24 mouse cellular contexts compared by ENCODE assay signal in genomic region chr17:35550871-35551270, GRCm38 (mm10). TPM values are rescaled to one million over a fixed set of nuclear protein-coding genes. Genes with fewer than 3 reads are reported as not detected.
DNase-seq lines count a peak whose midpoint lies in the region; ATAC-seq and TF ChIP-seq lines count a peak whose summit lies in the region.
"Had no signal": no experiment of that assay in that cellular context is flagged by ENCODE, and none has a peak within 500 bp of the region (broad histone marks: within the 10 kb centered on the region; RNA-seq: fewer than 3 reads in every experiment).

No protein-coding gene starts in this region.

- peak overlapping the region; percentile 28 for H3K27ac ChIP-seq in gastrocnemius, adult 2 months
- peak overlapping the region; percentile 96 for H3K27ac ChIP-seq in heart, postnatal 0 days (ENCODE audit: low read depth)
- H3K27ac ChIP-seq in intestine, embryonic 15.5 days: 0 out of 2 replicates have a peak overlapping the region, but pooled peaks have one; percentile 27
- H3K27ac ChIP-seq: forebrain, embryonic 10.5 days; hindbrain, embryonic 10.5 days; layer of hippocampus, adult 2 months; limb, embryonic 10.5 days; neural tube, embryonic 13.5 days had no signal

- H3K4me3 ChIP-seq in gastrocnemius, adult 2 months: no peak overlapping the region
- no peak overlapping the region for H3K4me3 ChIP-seq in heart, postnatal 0 days (ENCODE audit: low read depth, low read length)
- H3K4me3 ChIP-seq in C2C12 (ENCODE audit: insufficient read depth, poor library complexity, severe bottlenecking): no peak overlapping the region
- H3K4me3 ChIP-seq in intestine, embryonic 15.5 days (replicated peaks): no peak overlapping the region
- H3K4me3 ChIP-seq: forebrain, embryonic 10.5 days; hindbrain, embryonic 10.5 days; layer of hippocampus, adult 2 months; limb, embryonic 10.5 days; midbrain, embryonic 10.5 days; neural tube, embryonic 13.5 days had no signal

- TF ChIP-seq EP300 in heart, postnatal 0 days (IDR thresholded peaks at IDR 0.05; ENCODE audit: low read depth): no peak

- H3K9me3 ChIP-seq in heart, postnatal 0 days (replicated peaks; ENCODE audit: control insufficient read depth, low read length): no peaks in the 10 kb centered on the region
- H3K9me3 ChIP-seq in intestine, embryonic 15.5 days: no peaks in the 10 kb centered on the region
- H3K9me3 ChIP-seq: forebrain, embryonic 10.5 days; G1E; hindbrain, embryonic 10.5 days; limb, embryonic 10.5 days; midbrain, embryonic 10.5 days; neural tube, embryonic 13.5 days had no signal

- H3K36me3 ChIP-seq in heart, postnatal 0 days (replicated peaks; ENCODE audit: control insufficient read depth, insufficient read depth, low read length): no peaks in the 10 kb centered on the region
- H3K36me3 ChIP-seq in C2C12 (ENCODE audit: control insufficient read depth, insufficient read depth): no peaks in the 10 kb centered on the region
- no peaks in the 10 kb centered on the region for H3K36me3 ChIP-seq in intestine, embryonic 15.5 days
- H3K36me3 ChIP-seq: forebrain, embryonic 10.5 days; G1E; hindbrain, embryonic 10.5 days; limb, embryonic 10.5 days; midbrain, embryonic 10.5 days; neural tube, embryonic 13.5 days had no signal

- peaks cover 31% of the 10 kb centered on the region for H3K4me1 ChIP-seq in heart, postnatal 0 days (ENCODE audit: control insufficient read depth, insufficient read depth)
- H3K4me1 ChIP-seq in intestine, embryonic 15.5 days (replicated peaks): peaks cover 2% of the 10 kb centered on the region; the same call in 1 of the 2 replicates
- H3K4me1 ChIP-seq: limb, embryonic 10.5 days had no signal

- no peak for TF ChIP-seq CTCF in gastrocnemius, adult 2 months (IDR thresholded peaks at IDR 0.05)
- no peak for TF ChIP-seq CTCF in heart, postnatal 0 days (IDR thresholded peaks at IDR 0.05; ENCODE audit: low read depth)
- TF ChIP-seq CTCF in C2C12 (IDR thresholded peaks at IDR 0.05; ENCODE audit: control insufficient read depth, insufficient read depth, insufficient read length): no peak

- H3K79me2 ChIP-seq in C2C12 (ENCODE audit: control insufficient read depth, insufficient read depth): no peaks in the 10 kb centered on the region

- H3K27me3 ChIP-seq in heart, postnatal 0 days (ENCODE audit: control insufficient read depth, insufficient read depth, low read length): no peaks in the 10 kb centered on the region
- no peaks in the 10 kb centered on the region for H3K27me3 ChIP-seq in C2C12 (ENCODE audit: control insufficient read depth, insufficient read depth, insufficient read length)
- no peaks in the 10 kb centered on the region for H3K27me3 ChIP-seq in intestine, embryonic 15.5 days (replicated peaks)
- H3K27me3 ChIP-seq: neural tube, embryonic 13.5 days had no signal

- ATAC-seq in heart, postnatal 0 days (ENCODE audit: insufficient read depth, low read depth): no peak
- ATAC-seq in intestine, embryonic 15.5 days: peak; percentile 46
- ATAC-seq: inflammation-experienced regulatory T-cells, adult 6 months had no signal

- no peak overlapping the region for H3K9ac ChIP-seq in heart, postnatal 0 days (replicated peaks; ENCODE audit: low read depth, low read length)
- no peak overlapping the region for H3K9ac ChIP-seq in intestine, embryonic 15.5 days
- H3K9ac ChIP-seq: neural tube, embryonic 13.5 days had no signal

- no peaks in the 10 kb centered on the region for H3K79me3 ChIP-seq in C2C12 (ENCODE audit: low read depth)

- peak overlapping the region; percentile 4 for H3ac ChIP-seq in C2C12 (ENCODE audit: control insufficient read depth, insufficient read length, low read depth)

- H3K4me2 ChIP-seq in heart, postnatal 0 days (ENCODE audit: low read depth, low read length): no peak overlapping the region
- no peak overlapping the region for H3K4me2 ChIP-seq in intestine, embryonic 15.5 days (replicated peaks)
- H3K4me2 ChIP-seq: liver, embryonic 11.5 days; neural tube, embryonic 13.5 days had no signal

- intact Hi-C loops in gastrocnemius, adult 2 months (cut with DNase I): no loop called here
- intact Hi-C loops in heart, postnatal 25 days (cut with DNase I): no loop called here
- intact Hi-C loops in left cerebral cortex, postnatal 4 days (cut with DNase I): no loop called here

- 42% methylated on average over 8 of the region's 8 CpGs for WGBS in heart, postnatal 0 days
- WGBS in intestine, embryonic 15.5 days: 39% methylated on average over 8 of the region's 8 CpGs

- DNase-seq in gastrocnemius, adult 2 months: no peak
- DNase-seq in gastrocnemius, adult 18-20 months (ENCODE audit: low spot score): no peak
- DNase-seq in heart, postnatal 0 days (ENCODE audit: low spot score): no peak
- no peak for DNase-seq in heart, postnatal 25 days (ENCODE audit: low spot score)
- no peak for DNase-seq in left cerebral cortex, postnatal 4 days
- DNase-seq: cerebellum, adult 2 months; gastrocnemius, postnatal 10 days; lung, adult 2 months; lung, postnatal 4 days; retina, postnatal 1 day; right cerebral cortex, postnatal 4 days had no signal

TF ChIP-seq in C2C12, 6 proteins besides CTCF, POLR2A, EP300 and RAD21:
- TF ChIP-seq MYOD1 (IDR thresholded peaks at IDR 0.05; ENCODE audit: control insufficient read depth, insufficient read length, low read depth): no peak
- peak; percentile 35 for TF ChIP-seq MAX (IDR thresholded peaks at IDR 0.05)

RNA-seq across cellular contexts. Expression of gene Cdsn, which starts 1.1 kb away (rescaled TPM):
- not detected for total RNA-seq in gastrocnemius, adult 2 months (2021)
- total RNA-seq in gastrocnemius, adult 18-20 months (2021): under 1 TPM; 0.09 to 0.69 TPM
- 0.23 and 0.89 TPM in 2 replicates for total RNA-seq in heart, postnatal 0 days (2014; rRNA removed; ENCODE audit: low replicate concordance)
- 0.37 and 0.48 TPM in 2 replicates for polyA plus RNA-seq in heart, postnatal 0 days (2015; fragmentation: Nextera tagmentation; extraction: Ambion mirVana)
- total RNA-seq in heart, postnatal 25 days (2021): under 1 TPM; 0.26 to 0.28 TPM
- 2.0 TPM for polyA plus RNA-seq in C2C12 (2012; fragmentation: generic; extraction: Trizol)
- polyA plus RNA-seq in intestine, embryonic 15.5 days (2015; fragmentation: Nextera tagmentation; extraction: Ambion mirVana): 0.05 TPM in 1 of 2 replicates, not detected in the other
- total RNA-seq in left cerebral cortex, postnatal 4 days (2021): under 1 TPM; 0.26 to 0.36 TPM
- total RNA-seq: common myeloid progenitor, adult 5-6 weeks; G1E had no signal
- polyA plus RNA-seq: forebrain, embryonic 10.5 days; G1E; inflammation-experienced regulatory T-cells, adult 6 months; limb, embryonic 10.5 days; liver, embryonic 11.5 days; neural tube, embryonic 13.5 days had no signal

RNA-seq across cellular contexts. Expression of gene 2300002M23Rik, which starts 16.4 kb away (rescaled TPM):
- total RNA-seq in gastrocnemius, adult 2 months (2021): not detected
- total RNA-seq in gastrocnemius, adult 18-20 months (2021): not detected
- not detected in 2 replicates for total RNA-seq in heart, postnatal 0 days (2014; rRNA removed; ENCODE audit: low replicate concordance)
- polyA plus RNA-seq in heart, postnatal 0 days (2015; fragmentation: Nextera tagmentation; extraction: Ambion mirVana): not detected in 2 replicates
- not detected for total RNA-seq in heart, postnatal 25 days (2021)
- polyA plus RNA-seq in C2C12 (2012; fragmentation: generic; extraction: Trizol): not detected
- polyA plus RNA-seq in intestine, embryonic 15.5 days (2015; fragmentation: Nextera tagmentation; extraction: Ambion mirVana): not detected in 2 replicates
- not detected for total RNA-seq in left cerebral cortex, postnatal 4 days (2021)
- total RNA-seq: common myeloid progenitor, adult 5-6 weeks; gastrocnemius, postnatal 10 days; layer of hippocampus, adult 2 months had no signal
- polyA plus RNA-seq: cerebellum, adult 2 months; forebrain, embryonic 10.5 days; G1E; hindbrain, embryonic 10.5 days; inflammation-experienced regulatory T-cells, adult 6 months; kidney, postnatal 0 days; limb, embryonic 10.5 days; liver, embryonic 11.5 days; midbrain, embryonic 10.5 days; neural tube, embryonic 13.5 days had no signal

RNA-seq across cellular contexts. Expression of gene Psors1c2, which starts 17.9 kb away (rescaled TPM):
- not detected for total RNA-seq in gastrocnemius, adult 2 months (2021)
- total RNA-seq in gastrocnemius, adult 18-20 months (2021): not detected
- total RNA-seq in heart, postnatal 0 days (2014; rRNA removed; ENCODE audit: low replicate concordance): 1.3 TPM in 1 of 2 replicates, not detected in the other
- polyA plus RNA-seq in heart, postnatal 0 days (2015; fragmentation: Nextera tagmentation; extraction: Ambion mirVana): 0.14 TPM in 1 of 2 replicates, not detected in the other
- total RNA-seq in heart, postnatal 25 days (2021): not detected
- 0.08 TPM for polyA plus RNA-seq in C2C12 (2012; fragmentation: generic; extraction: Trizol)
- polyA plus RNA-seq in intestine, embryonic 15.5 days (2015; fragmentation: Nextera tagmentation; extraction: Ambion mirVana): 0.40 and 0.80 TPM in 2 replicates
- 1 to 10 TPM; 1.5 to 2.4 TPM for total RNA-seq in left cerebral cortex, postnatal 4 days (2021)
- total RNA-seq: common myeloid progenitor, adult 5-6 weeks; gastrocnemius, postnatal 10 days had no signal
- polyA plus RNA-seq: cerebellum, adult 2 months had no signal

RNA-seq across cellular contexts. Expression of gene Cchcr1, which starts 34.0 kb away (rescaled TPM):
- 1 to 10 TPM; 1.7 TPM for total RNA-seq in gastrocnemius, adult 2 months (2021)
- total RNA-seq in gastrocnemius, adult 18-20 months (2021): 1 to 10 TPM; 1.3 to 2.1 TPM
- total RNA-seq in heart, postnatal 0 days (2014; rRNA removed; ENCODE audit: low replicate concordance): 4.8 and 30.8 TPM in 2 replicates
- polyA plus RNA-seq in heart, postnatal 0 days (2015; fragmentation: Nextera tagmentation; extraction: Ambion mirVana): 4.5 and 4.8 TPM in 2 replicates
- total RNA-seq in heart, postnatal 25 days (2021): 1 to 10 TPM; 2.2 to 2.8 TPM
- 15.9 TPM for polyA plus RNA-seq in C2C12 (2012; fragmentation: generic; extraction: Trizol)
- 15.4 and 15.8 TPM in 2 replicates for polyA plus RNA-seq in intestine, embryonic 15.5 days (2015; fragmentation: Nextera tagmentation; extraction: Ambion mirVana)
- 10 to 100 TPM; 13.6 TPM for total RNA-seq in left cerebral cortex, postnatal 4 days (2021)

RNA-seq across cellular contexts. Expression of gene Tcf19, which starts 34.2 kb away (rescaled TPM):
- 1 to 10 TPM in 1 of 2 experiments, under 1 TPM in 1; 0.73 to 1.0 TPM for total RNA-seq in gastrocnemius, adult 2 months (2021)
- total RNA-seq in gastrocnemius, adult 18-20 months (2021): under 1 TPM; 0.66 TPM
- total RNA-seq in heart, postnatal 0 days (2014; rRNA removed; ENCODE audit: low replicate concordance): 58.8 and 68.0 TPM in 2 replicates
- 21.3 and 23.3 TPM in 2 replicates for polyA plus RNA-seq in heart, postnatal 0 days (2015; fragmentation: Nextera tagmentation; extraction: Ambion mirVana)
- 1 to 10 TPM; 3.1 to 3.5 TPM for total RNA-seq in heart, postnatal 25 days (2021)
- polyA plus RNA-seq in C2C12 (2012; fragmentation: generic; extraction: Trizol): 46.7 TPM
- polyA plus RNA-seq in intestine, embryonic 15.5 days (2015; fragmentation: Nextera tagmentation; extraction: Ambion mirVana): 63.6 and 66.4 TPM in 2 replicates
- total RNA-seq in left cerebral cortex, postnatal 4 days (2021): 1 to 10 TPM; 7.2 to 9.3 TPM

Comparison
In these comparisons a context has a peak if more than half of its experiments do, and no peak if none do; other contexts are left out.
1. H3K27ac ChIP-seq: peak in every context shown above with its lines; median percentile 96 in heart, postnatal 0 days; 28 in gastrocnemius, adult 2 months; 27 in intestine, embryonic 15.5 days.